Mouse (Mus musculus) gastrocnemius, postnatal 14 days (tissue): ENCODE measurements around the gene Olfr1336. TPM values are rescaled to one million over a fixed set of nuclear protein-coding genes. Genes with fewer than 3 reads are reported as not detected.
"Not testable (repeated sequence)": the region's sequence is repeated elsewhere in the genome, so short reads cannot be mapped to it uniquely, and the experiment has no call there.

Experiments
- DNase-seq: peaks from one replicate; pipeline ENCODE4 v3.0.0; 2021; ENCODE audit warnings: mixed read lengths
- intact Hi-C: fragments of 180-260 bp; cut with DNase I; formaldehyde crosslinking; loops from one replicate; pipeline ENCODE4 v1.15.1; 2025; ENCODE audit warnings: low total_unique reads
- long read RNA-seq, 2 experiments: library from polyadenylated mRNA; stranded (forward); transcript quantifications; one replicate each; pipeline ENCODE4 v2.0.0; 2021
- total RNA-seq, 2 experiments: library from RNA; stranded (reverse); gene quantifications; 2 replicates each; pipeline ENCODE4 v1.2.3; 2021

Gene Olfr1336
- not detected for total RNA-seq
- long read RNA-seq, experiment 1, result 0 reads
- long read RNA-seq, experiment 2, result 0 reads

DNA sequence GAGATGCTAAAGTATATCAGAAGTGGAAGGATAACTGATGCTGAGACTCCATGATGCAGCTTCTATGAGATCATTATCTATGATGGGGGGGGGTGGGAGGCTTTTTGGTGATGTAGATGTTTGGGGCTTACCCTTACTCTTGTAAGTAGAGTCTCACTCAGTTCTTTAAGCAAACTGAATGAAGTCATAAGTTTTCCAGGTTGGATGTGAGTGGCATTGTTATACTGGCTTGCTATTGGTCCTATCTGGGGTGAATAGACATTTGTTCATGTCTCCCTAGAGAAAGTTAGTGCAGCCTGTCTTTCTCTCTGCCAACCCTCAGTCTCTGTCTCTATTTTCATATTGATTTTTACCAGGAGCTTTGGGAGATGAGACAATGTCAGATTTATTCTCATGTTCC lies at the start of gene Olfr1336:
Gene Olfr1336, plus strand, starts transcription at position 301 of the 400 bp plus-strand sequence.
- no peak for DNase-seq
- intact Hi-C loops, result no loop called here

DNA sequence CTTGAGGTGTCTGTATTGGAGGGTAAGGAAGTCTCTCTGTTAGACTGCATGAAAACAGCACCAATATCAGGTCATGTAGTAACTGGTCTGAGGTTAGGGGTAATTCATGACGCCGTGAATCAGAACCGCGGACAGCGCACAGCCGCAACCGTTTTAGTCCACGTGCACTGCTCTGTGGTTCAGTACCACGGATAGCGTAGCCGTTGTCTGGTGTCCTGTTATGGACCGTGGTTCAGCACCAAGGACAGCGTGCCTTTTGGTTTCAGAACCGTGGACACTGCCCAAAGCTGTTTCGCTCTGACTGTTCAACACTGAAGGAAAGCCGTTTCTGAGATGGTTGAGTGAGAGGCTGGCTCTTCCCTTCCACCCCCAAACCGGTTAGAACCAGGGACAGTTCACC lies 45.9 kb upstream of the Olfr1336 start, which contains the start of gene Gm20715:
Gene Gm20715, plus strand, starts transcription at position 235 of the 400 bp plus-strand sequence.
- DNase-seq, result peak; percentile 94
- intact Hi-C loops, result no loop called here

DNA sequence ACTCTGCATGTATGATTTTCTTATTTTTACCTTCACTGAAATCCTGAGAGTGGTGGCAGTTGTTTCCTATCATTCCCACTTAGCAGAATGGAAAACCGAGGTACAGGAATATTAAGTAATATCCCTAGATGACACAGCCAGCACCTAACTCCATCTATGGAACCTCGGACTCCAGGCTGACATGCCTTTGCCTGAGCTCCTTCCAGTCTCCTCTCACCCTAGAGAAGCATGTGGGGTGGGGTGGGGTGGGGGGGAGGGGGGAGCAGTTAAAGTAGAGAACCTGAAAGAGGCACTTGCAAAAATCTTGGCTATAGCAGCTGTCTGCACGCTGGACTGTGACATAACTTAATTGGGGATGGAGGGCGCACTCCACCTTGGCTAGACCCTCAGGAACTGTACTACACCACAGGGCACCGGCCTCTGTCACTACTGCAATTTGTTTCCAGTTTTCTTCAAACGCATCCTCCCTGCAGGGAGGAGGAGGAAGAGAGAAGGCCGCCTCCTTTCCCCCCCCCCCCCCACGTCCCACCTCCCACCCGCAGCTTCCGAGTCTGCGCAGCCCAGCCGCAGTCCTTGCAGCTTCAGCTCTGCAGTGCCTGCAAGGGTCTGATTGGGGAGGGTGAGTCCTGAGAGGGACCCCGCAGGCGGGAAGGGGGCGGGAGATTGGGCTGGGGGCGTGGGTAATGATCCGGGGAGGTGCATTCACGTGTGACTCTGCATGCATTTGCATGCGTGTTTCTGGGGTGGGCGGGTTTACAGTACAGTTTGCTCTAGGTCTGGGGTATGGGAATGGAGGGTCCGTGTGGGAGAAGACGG lies 41.1 kb upstream of the Olfr1336 start:
- intact Hi-C loops, result no loop called here
- DNase-seq, result no peak

DNA sequence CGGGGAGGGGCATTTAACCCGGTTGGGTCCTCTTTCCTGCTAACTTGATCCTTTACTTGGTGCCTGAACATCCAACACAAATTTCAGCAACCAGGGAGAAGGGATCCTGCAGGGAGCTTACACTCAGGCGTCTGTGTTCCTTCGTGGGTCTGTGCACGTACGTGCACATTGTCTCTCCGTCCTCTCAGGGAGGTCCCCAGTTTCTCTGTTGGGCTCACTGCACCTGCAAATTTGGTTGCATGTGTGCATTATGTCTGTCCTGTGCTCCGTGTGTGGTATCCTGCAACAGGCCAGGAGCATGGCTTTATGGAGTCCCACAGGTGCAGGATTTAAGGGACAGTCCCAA lies 40.6 kb upstream of the Olfr1336 start:
- no peak for DNase-seq
- intact Hi-C loops, result no loop called here

DNA sequence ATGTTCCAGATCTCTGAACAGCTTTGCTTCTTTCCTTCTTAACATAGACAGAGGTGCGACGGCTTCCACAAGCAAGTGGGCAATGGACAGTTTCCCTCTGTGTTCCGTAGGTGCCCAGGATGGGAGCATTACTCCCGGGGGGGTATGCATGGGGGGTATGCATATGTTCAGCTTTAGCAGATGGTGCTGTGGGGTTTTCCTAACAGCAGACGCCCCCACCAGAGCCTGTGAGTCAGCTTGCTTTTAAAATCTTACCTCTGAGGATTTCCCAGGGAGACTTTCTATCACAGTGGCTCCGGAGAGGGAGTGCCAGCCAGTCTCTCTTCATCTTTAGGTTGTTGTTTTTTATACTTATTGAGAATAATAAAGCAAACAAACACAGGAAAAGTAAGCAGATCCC lies 36.1 kb upstream of the Olfr1336 start:
- intact Hi-C loops, result no loop called here
- no peak for DNase-seq

DNA sequence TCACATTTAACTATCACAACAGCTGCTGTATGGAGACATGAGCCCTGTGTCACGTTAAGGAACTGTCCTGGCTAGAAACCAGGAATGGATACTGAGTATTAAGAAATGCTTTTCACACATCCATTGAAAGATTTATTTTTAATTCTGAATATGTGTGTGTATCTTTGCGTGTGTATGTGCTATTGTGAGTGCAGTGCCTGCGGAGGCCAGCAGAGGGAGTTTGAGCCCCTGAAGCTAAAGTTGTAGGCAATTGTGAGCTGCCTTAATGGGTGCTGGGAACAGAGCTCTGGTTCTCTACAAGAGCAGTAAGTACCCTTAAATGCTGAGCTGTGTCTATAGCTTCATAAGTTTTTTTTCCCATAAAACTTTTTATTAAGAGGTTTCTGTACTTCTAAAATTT lies 26.6 kb upstream of the Olfr1336 start:
- intact Hi-C loops, result no loop called here
- DNase-seq, result no peak

DNA sequence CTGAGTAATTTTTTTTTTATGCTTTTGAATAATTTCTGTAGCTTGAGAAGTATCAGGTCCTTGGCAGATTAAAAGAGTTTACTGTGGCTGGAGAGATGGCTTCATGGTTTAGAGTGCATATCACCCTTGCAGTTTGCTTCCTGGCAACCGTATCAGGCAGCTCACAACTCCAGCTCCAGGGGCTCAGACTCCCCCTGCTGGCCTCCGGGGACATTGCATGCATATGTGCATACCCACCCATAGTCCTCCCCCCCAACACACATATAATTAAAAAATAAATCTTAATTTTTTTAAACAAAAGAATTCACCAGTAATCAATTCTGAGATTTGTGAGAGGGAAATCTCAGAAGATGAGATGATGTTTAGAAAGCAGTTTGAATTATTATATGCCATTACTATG lies 25.6 kb upstream of the Olfr1336 start:
- intact Hi-C loops, result loop anchor here (5.0 to 10.0 kb wide), 2 partner anchors 73 to 494 kb away; no protein-coding TSS in a partner anchor
- DNase-seq, result no peak

DNA sequence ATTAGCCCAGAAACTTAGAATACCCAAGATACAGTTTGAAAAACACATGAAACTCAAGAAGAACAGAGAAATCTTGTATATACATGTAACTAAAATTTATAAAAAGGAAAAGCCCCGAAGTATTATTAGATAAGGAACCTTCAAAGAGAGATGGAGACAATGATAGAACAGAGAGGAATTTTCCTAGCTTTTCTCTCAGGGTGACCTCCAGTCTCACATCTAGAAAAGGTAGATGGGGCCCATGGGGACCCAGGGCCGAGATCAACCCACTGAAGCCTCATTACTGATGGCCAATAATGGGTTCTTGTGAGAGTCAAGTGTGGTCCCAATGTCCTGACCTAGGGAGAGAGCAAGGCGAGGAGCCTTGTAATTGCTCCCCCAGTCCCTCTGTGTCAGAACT lies 17.6 kb upstream of the Olfr1336 start, which contains the start of gene Olfr1344:
Gene Olfr1344, plus strand, starts transcription at position 301 of the 400 bp plus-strand sequence.
- intact Hi-C loops, result loop anchor here (10.0 kb wide), 1 partner anchor 486 kb away; no protein-coding TSS in a partner anchor
- DNase-seq, result no peak

DNA sequence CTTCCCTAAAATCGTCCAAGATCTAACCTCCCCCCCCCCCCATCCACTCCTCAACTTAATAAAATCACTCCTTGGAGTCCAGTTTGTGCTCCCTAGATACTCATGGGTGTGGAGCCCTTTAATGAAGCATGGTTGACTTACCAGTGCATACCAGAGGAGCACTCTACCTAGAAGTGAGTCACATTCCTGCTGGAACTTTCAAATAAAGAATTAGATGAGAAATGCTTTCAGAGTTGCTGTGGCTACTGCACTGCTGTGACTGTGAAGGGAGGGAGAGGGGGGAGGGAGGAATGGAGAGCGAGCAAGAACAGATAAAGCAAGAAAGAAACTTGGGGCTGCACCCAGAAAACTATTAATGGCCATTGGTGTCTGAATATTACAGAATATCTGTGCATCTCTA lies 14.8 kb upstream of the Olfr1336 start:
- DNase-seq, result no peak
- intact Hi-C loops, result no loop called here

DNA sequence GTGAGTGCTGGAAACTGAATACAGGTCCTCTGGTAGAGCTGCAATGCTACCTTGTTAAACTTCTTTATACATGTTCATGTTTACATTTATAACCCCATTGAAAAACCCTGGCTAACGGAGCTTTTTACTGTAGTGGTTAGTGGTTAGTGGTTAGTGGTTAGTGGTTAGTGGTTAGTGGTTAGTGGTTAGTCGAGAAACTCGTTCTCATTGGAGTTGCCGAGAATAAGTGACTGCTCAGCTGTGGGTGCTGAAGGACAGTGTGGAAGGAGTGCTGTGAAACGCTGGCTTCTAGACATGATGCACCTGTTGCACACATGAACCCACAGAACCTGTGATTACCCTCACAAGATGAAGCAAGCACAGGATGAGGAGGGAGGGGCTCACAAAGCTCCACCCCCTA lies 8.2 kb upstream of the Olfr1336 start:
- intact Hi-C loops, result no loop called here
- no peak for DNase-seq

DNA sequence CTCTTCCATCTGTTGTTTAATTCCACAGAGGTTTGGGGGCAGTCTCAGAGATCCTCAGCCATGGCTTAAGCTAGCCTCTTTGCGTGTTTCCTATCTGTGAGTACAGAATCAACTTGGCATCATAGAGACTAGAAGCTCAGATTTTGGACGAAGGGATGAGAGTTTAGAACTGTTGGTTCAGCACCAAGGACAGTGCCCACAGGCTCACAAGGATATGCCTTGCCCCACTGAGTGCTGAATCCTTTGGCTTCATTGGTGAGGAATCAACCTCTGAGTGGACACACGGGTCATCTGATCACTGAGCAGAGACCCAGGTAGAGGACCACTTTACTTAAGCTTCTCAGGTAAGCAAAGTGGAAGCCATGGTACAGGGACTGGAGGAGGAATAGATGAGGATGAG lies 431 bp downstream of the Olfr1336 start:
- no peak for DNase-seq
- intact Hi-C loops, result no loop called here

DNA sequence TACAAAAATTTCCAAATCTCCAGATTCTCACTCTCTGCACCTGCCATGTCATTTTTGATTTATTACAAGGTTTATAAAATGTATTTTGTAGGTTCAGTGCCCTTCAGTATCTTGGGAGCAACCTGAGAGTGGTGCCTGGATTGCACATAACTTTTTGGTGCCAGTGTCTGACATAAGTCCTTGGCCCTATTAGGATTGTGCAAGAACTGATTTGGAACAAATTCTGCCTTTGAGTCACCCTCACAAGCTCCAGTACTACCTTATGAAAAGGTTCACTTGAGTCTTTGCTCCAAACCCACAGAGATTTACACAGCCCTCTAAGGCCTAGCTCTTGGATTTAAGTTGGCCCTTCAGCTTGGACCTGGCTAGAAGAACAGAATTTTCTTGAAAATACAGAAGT lies 11.0 kb downstream of the Olfr1336 start, which contains the start of gene Olfr1346:
Gene Olfr1346, plus strand, starts transcription at position 151 of the 400 bp plus-strand sequence.
- no peak for DNase-seq
- intact Hi-C loops, result no loop called here

DNA sequence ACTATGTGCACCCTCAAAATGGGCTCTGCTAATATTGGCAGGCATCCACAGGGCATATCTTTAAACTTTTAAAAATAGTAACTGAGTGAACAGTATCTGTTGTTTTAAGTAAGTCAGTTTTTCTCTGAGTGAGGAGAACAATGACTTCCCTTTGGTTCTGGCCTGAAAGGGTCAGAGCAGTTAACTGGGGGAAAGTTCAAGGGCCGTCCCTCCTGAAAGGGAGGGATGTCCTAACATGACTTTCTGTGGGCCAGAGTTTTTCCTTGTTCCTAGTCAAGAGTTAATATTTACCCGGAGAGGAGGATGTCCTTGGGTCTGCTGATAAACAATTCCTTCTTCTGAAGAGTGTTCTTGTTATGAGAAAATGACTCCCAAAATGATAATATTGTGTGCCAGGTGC lies 21.7 kb downstream of the Olfr1336 start:
- intact Hi-C loops, DNase-seq: not testable (repeated sequence)

DNA sequence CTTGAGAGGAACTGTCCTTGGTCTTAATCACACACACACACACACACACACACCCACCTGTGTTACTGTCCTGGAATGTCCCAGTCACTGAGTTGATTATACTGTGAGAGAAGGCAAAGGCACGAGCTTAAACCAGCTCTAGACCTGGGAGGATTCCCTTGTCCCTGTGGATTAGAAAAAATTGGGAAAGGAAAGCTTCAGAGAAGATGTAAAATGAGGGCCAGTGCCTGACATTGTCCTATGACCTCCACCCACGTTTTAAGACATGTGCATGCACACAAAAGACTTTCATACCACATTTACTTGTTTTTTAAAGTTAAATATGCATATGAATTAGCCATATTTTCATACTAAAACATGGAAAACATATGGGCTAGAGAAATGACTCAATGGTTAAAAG lies 30.9 kb downstream of the Olfr1336 start, which contains the start of gene Olfr5:
Gene Olfr5, minus strand, starts transcription at position 101 of the 400 bp plus-strand sequence.
- intact Hi-C loops, result no loop called here
- DNase-seq, result no peak

DNA sequence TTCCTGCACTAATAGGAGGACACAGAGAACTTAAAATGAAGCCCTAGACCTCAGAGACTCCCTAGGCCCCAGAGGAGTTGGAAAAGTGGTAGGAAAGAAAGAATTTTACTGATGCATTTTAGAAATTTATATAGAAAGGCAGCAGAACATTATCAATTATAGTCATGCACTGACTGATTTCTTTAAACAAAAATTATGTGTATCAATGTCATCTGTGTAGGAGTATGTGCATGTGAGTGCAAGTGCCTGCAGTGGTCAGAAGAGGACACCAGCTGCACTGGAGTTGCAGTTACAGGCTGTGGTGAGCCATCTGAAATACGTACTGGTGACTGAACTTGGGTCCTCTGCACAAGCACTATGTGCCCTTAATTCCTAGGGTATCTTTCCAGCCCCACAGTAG lies 43.7 kb downstream of the Olfr1336 start, which contains the start of gene Olfr1347:
Gene Olfr1347, minus strand, starts transcription at position 101 of the 400 bp plus-strand sequence.
- DNase-seq, result no peak
- intact Hi-C loops, result no loop called here

DNA sequence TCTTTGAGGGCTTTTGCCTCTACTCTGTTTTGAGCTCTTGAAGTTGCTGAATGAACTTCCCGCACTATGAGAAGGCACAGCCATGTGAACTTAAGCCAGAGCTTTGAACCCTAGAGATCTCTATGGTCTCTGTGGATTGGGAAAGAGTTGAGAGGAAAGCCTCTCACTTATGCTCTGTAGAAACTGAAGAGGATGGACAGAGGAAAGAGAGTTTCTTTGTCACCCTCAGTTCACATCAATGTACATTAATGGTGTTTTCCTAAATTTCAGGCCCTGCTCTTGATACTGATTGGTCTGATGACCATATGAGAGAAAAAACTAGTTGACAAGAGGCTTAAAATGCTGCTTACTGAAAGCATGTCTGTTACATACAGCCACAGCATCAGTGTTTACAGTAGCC lies 52.7 kb downstream of the Olfr1336 start, which contains the start of gene Olfr1348:
Gene Olfr1348, minus strand, starts transcription at position 101 of the 400 bp plus-strand sequence.
- intact Hi-C loops, result no loop called here
- DNase-seq, result no peak

Other genes starting within 250 kb of the Olfr1336 start
- not detected for gene Zscan5b, start 233.9 kb upstream of the Olfr1336 start, total RNA-seq
- not detected for gene Epp13, start 203.5 kb upstream of the Olfr1336 start, total RNA-seq
- gene Zfp667, start 169.6 kb upstream of the Olfr1336 start, total RNA-seq, result 1 to 10 TPM; 1.9 to 2.4 TPM
- gene Zfp583, start 124.9 kb upstream of the Olfr1336 start, total RNA-seq, result under 1 TPM; 0.39 to 0.51 TPM
- gene Gm3854, start 112.4 kb upstream of the Olfr1336 start, total RNA-seq, result under 1 TPM; 0.06 to 0.11 TPM
- 1 to 10 TPM in 1 of 2 experiments, under 1 TPM in 1; 0.82 to 1.7 TPM for gene Zfp78, start 92.9 kb upstream of the Olfr1336 start, total RNA-seq
- 1 to 10 TPM; 1.9 to 2.2 TPM for gene Zfp28, start 72.9 kb upstream of the Olfr1336 start, total RNA-seq
- under 1 TPM in 1 of 2 experiments, not detected in 1; 0.33 TPM for gene Smim17, start 57.5 kb upstream of the Olfr1336 start, total RNA-seq
- gene Gm20715, start 45.9 kb upstream of the Olfr1336 start, total RNA-seq, result not detected
- gene Olfr1344, start 17.5 kb upstream of the Olfr1336 start, total RNA-seq, result not detected
- gene Olfr1346, start 10.9 kb downstream of the Olfr1336 start, total RNA-seq, result not detected
- gene Olfr5, start 30.8 kb downstream of the Olfr1336 start, total RNA-seq, result not detected
- not detected for gene Olfr1347, start 43.6 kb downstream of the Olfr1336 start, total RNA-seq
- not detected for gene Olfr1348, start 52.6 kb downstream of the Olfr1336 start, total RNA-seq
- gene Olfr1349, start 66.8 kb downstream of the Olfr1336 start, total RNA-seq, result not detected
- not detected for gene Olfr1350, start 108.7 kb downstream of the Olfr1336 start, total RNA-seq
- gene Zim1, start 240.3 kb downstream of the Olfr1336 start, total RNA-seq, result 10 to 100 TPM; 48.7 to 49.3 TPM